Mouse (Mus musculus): Measurements from ENCODE around the gene Pappa2.

The Pappa2 gene

DNA sequence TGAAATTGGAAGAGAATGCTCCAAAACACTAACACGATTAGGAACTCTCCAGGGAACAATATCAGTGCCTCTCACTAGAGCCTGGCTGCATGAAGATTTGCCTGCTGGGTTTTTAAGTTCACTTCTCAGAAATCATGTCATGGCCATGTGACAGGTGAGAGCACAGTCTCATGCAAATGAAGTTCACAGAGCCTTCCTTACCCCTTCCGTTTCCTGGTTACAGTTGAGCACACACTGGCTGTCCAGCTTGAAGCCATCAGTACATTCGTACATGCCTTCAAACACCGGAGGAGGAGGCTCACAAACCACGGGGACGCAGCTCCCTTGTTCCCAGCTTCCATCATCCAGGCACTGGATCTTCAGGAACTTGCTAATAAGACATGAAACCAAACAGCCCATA lies 215.6 kb downstream of the Pappa2 start:
- no peak for DNase-seq (ENCODE audit: low spot score)

DNA sequence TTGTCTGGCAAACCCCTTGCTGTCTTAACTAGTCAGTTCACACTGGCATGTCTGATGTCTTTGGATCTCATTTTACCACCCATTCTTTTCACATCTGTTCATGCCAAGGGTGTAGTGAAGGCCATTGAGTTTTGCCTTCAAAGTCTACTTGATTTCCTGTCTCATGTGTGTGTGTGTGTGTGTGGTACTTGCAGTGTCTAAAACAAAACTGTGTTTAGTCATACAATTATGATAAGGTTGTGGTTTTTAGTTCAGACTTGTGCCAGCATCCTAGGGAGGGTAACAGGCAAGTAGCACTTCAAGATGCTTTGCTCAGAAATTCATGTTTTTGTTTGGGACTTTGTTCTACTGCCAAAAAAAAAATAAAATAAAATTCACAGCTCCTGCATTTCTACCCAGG lies 216.1 kb downstream of the Pappa2 start:
- no peak for DNase-seq (ENCODE audit: low spot score)

DNA sequence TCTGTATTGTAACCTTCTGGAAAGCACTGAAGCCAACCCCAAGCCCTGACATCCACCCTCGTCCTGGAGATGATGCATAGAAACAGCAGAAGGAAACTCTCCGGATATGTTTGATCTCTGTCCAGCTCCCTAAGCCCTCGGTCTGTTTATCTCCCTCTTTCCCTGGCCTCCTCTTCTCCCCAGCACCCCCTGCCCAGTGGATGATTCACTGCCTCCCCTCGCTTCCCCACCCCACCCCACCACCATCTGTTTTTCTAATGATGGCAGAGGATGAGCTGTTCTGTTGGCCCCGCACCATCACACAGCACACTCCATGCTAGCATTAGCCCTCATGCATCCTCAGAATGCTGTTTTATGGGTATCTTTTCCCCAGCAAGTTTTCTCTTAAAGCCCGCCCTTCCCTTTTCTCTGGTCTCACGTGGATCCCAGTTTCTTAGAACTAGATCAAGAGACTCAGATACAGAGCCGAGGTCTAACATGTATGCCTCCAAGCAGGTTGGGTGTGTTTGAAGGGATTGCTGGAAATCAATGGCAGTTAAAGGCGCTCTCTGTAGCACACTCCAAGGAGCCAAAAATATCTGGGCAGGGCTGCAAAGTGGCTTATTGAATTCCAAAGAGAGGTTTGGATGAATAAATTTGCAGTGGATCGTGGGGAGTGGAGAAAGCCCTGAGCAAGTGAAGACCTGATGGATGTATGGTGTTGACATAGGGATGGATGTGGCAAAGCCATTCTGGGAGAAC lies 231.8 kb downstream of the Pappa2 start:
- no peak for DNase-seq (ENCODE audit: low spot score)

DNA sequence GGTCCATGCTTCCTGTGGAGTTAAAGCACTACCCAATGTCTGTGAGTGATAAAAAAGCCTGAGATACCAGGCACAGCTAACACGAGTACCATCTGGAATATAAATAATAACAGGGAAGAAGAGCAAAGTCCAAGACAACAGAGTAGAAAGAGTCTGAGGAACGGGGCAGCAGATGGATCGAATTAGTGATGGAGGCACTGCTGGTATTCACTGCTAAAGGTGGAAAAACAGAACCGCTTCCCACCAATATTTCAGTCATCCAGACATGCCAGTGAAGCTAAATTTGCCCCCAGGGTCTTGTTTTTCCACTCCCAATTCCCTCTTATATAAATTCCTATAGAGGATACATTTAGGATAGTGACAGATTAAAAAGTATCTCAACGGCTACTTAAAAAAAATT lies 238.8 kb downstream of the Pappa2 start:
- no peak for DNase-seq (ENCODE audit: low spot score)

DNA sequence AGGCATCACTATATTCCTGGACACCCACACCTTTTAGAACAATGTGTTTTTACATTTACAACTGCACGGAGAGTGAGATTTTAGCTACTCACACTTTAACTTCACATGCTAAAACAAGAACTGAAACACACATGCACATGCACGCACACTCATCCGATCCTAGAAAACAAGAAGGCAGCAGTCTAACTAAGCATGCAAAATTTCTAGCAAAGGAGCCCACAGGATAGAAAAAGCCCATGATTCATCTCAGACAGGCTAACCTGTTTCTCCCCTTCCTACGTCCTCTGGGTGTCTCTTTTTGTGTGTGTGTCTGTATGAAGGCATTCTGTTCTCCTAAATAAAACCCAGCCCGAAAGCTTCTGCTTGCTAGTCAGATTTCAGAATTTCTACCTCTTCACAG lies 239.3 kb downstream of the Pappa2 start:
- DNase-seq (ENCODE audit: low spot score) = no peak

DNA sequence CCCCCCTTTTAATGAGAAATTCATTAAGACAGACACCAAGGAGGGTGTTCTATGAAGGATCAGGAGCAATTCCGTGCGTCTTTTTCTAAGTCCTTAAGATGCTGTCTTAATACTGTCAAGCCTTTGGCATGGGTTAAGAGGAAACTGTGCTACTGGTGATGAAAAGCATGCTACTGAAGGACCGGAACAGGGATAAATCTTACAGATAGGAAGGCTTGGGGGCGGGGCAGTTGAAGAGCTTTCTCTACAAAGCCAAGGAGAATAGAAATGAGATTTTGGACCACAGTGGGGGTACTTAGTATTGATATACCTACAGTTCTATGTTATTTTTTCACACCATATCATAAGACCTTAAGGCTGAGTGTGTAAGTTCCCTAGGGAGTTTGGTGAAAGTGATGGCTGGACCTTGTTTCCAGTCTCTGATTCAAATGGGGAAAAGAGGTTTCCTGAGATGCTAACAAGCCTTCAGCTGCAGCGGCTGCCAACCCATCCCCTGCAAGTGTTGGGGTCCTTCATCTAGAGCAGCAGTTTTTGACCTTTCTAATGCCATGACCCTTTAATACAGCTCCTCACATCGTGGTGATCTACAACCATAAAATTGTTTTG lies 240.0 kb downstream of the Pappa2 start:
- DNase-seq (ENCODE audit: low spot score) = no peak

DNA sequence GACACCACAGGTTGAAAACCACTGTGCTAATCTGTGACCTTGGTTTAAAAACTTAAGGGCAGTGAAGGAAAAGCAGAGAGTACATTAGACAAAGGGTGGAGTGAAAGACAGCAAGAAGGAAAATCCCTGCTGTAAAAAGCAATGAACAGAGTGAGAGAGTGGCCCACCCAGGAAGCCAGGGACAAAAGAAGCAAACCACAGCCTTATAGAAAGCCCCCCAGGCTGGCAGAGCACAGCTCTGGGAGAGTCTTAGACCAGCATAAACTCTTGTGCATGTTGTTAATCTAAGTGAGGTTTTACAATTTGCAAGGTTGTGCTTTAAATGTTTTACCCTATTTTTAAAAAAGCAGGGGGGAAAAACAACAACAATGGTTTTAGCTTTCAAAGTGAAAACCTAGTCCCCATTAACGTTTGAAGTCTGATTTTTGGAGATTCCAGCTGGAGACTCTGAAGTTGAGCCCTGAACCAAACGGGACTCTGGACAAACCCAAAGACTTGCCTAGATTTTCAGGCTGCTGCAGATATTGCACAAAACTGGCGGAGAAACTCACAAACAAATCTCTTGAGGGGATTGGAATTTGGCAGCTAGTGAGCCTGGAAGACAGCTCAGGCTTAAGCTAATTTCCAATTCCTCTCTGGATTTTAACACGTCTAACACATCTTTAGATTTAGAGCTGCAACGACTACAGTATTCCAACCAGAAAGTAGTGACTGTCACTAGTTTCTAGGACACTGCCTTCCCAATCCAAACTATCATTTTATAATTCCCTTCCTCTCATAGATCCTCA lies 241.0 kb downstream of the Pappa2 start:
- no peak for DNase-seq (ENCODE audit: low spot score)

DNA sequence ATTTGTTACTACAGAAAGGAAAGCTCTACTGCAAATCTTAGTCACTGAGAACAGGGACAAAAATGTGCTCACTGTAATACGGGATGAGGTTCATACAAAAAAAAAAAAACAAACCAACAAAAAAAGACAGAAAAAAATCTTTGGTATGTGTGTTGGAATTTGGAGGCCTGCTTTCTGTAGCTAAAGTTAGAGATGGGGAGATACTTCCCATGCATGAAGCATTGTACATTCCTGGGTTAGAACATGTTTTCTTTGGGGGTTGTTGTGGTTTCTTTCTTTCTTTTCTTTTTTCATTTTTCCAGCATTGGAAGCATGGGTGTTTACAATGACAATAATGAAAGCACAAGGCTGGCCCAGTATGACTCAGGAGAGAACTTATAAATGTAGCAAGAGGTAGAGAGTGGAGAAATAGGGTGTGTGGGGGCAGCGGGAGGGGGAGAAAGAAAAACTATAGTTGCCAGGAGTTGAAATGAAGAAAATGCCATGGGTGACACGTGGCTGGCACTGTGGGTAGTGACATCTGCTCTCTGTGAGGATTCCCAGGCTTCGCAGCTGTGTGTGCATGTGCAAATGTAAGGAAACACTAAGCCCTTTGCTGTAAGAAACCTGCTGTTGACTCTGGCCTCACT lies 247.3 kb downstream of the Pappa2 start:
- DNase-seq (ENCODE audit: low spot score) = no peak

DNA sequence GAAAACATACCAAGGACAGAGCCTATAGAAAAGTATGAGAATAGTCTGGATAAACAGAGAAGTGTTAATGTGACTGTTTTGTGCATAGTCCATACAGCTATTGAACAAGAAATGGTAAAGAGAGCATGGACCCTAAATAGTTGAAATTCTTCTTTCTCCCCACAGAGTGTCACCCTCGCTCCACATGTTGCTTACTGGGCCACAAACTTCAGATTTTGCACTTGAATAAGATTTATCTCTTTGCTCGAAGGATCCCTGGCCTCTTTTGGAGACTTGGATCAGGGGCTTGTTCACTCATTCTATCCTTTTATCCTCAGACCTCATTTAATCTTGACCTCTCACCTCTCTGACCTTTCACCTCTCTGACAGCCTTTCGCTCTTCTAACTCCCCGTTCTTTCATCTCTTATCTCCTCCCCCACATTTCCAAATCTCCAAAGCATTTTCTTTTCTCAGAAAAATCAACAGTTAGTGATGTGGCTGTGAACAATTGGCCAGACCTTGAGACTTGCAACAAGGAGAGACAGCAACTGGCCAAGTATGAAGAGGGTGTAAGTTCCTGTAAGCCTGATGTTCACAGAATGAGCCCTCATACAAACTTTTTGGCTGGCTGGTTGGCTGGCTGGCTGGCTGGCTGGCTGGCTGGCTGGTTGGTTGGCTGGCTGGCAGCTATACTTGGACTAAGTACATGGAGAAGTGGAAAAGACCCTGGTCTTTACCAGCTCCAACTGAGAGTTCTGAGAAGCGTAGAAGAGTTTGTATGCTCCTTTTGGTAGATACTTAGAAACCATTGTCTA lies 266.8 kb downstream of the Pappa2 start:
- DNase-seq (ENCODE audit: low spot score) = no peak

DNA sequence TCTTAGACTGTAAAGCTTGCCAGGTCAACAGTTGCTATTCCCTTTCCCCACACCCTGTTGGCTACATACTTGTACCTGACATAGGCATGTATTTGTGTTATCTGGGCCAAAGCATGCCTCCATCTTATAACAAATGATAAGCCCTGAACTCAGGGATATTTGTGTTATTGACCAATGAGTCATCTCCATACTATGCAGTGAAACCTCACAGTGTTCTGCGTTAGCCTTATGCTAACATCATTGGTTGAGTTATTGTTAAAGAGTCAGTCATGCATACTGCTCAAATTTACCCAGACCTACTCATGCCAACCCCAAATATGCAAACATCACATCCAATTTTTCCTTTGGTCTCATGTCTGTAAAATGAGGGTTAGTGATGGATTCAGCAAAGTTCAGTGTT lies 279.0 kb downstream of the Pappa2 start:
- no peak for DNase-seq (ENCODE audit: low spot score)

DNA sequence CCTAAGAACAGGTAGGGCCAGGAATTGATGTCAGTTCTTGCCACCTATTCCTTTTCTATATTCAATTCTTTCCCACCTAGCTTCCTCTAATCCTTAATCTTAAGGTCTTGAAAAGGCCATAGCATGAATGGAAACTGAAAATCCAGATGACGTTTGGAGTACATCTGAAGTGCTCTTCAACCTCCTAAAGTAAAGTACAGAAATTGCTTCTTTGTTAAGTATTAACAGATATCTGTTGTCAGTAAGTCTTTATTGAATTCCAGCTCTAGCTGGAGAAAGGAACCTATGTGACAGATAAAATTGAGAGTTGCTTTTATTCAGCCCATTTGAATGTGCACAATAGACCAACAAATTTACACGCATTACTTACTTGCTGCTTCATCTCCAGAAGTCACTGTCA lies 280.1 kb downstream of the Pappa2 start:
- no peak for DNase-seq (ENCODE audit: low spot score)

DNA sequence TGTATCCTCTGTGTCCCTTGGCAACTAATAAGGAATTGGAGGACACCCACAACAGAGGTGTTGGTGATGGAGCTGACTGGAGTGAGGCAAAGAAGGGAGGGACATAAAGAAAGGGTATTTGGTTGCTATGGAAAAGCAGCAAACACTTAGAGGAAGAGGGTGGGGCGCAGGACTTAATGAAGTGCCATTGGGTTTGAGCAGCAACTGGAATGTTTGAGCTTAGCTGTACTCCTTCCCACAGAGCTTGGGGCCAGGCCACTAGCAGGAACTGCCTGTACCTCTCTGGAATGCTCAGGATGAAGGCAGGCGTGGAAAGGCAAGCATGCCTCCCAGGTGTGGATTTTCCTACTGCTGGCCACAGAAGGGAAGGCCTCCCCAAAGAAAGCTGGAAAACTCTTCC lies 281.0 kb downstream of the Pappa2 start:
- DNase-seq (ENCODE audit: low spot score) = no peak

DNA sequence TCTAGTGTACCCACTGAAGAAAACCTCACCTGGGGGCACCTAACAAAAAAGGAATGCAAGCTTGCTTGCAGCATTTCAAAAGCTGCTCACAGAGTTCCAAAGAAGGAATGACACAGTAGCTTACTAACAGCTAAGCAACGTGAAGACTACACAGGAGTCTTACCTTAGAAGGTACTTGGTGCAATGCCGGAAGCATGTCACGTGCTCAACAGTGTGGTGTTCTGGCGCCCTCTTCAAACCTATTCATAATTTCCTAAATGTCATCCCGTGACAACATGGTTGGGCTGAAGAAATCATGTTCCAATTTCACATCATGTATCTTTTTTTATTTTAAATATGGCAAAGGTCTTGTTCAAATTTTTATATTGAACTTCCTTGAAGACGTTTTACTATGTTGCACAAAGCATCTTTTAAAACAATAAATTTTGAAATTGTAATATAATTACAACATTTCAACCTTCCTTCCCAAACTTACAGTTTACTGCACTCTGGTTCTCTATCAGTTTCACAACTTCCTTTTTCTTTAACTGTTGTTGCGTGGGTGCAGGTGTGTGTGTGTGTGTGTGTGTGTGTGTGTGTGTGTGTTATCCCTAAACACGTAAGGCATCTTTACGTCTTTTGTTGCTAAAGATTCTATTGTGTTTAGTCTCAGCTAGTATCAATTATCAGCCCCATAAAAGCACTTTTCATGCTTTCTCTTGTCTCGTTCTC lies 282.3 kb downstream of the Pappa2 start:
- no peak for DNase-seq (ENCODE audit: low spot score)

DNA sequence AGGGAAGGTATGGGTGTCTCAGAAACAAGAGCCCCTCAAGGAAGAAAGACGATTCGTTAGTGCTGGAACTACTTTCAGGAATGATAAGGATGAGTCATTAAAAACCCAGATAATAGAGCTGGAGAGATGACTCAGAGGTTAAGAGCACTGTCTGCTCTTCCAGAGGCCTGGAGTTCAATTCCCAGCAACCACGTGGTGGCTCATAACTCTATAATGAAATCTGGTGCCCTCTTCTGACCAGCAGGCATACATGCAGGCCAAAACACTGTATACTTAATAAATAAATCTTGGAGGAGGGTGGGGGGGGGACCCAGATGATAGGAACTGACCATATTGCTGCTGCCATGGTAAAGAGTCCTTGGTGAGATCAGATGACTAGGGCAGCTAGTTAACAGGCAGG lies 282.9 kb downstream of the Pappa2 start:
- DNase-seq (ENCODE audit: low spot score) = no peak

DNA sequence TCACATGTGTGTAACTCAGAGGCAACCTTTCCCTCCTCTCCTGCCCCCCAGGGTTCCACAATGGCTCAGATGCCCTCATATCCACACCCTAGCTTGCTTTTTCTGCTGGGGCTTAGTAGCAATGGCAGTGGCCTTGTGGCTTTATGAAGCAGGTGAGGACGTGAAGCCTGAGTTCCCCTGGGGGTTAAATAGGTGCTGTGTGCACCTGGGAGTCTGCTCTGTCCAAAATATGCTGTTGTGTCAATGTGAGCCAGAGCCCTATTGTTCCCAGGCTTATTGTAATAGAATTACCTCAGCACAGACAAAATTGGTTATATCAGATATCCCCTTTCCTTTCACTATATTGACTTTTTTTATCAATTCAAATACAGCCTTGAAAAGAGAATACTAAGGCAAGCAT lies 292.6 kb downstream of the Pappa2 start:
- DNase-seq (ENCODE audit: low spot score) = no peak

DNA sequence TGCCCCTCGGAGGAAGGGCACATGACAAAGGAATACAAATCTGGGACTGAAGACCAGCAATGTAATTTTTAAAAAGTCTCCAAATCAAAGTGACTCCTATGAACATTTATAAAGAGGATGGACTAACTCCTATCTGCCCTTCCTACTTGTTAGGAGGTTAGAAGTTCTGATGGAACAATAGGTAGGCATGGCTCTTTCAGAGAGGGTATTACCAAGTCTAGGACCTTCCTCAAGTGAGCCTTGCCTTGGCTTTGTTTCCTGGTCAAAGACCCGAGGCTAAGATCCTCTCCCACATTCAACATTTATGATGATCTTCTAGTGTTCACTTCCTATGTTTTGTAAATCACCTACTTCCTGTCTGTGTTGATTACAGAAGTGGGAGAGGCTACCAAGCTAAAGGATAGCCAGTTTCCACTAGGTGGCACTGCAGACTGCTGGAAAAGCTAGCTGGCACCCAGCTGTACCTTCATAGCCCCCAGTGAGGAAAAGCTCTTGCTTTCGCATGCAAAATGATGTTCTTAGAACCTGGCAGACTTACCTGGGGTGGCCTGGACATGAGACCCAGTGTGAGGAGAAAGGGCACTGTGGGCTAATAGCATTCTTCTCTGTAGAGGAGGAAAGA lies 310.2 kb downstream of the Pappa2 start:
- DNase-seq (ENCODE audit: low spot score) = no peak

DNA sequence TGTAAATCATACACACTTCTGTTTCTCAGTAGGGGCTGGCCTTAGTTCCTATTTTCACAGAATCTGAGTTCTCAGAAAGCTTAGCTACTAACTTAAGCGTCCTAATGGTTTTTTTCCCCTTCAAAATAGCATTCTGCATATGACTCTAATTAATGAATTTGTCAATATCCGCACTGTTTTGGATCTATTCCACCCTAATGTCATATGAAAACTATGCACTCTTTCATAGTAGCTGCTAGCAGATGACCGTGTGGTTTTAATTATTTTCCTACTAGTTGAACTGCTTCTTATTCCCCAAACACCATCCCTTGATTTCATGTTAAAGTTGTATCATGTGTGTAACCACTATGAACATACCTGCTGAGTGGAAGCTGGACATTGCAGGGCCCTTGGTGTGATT lies 314.3 kb downstream of the Pappa2 start:
- no peak for DNase-seq (ENCODE audit: low spot score)
